Mouse (Mus musculus) activated CD4-positive, CD25-positive, alpha-beta regulatory T cell, adult 9 weeks (primary cell): ENCODE results near the gene Ccdc159. TPM values are rescaled to one million over a fixed set of nuclear protein-coding genes. Genes with fewer than 3 reads are reported as not detected.

Source experiments
- polyA plus RNA-seq: library from polyadenylated mRNA; unstranded; fragments of 100-300 nt; shearing (Covaris generic); gene quantifications from one replicate; pipeline ENCODE4 v1.2.1, GENCODE M21; 2017

The Ccdc159 gene
- polyA plus RNA-seq = 0.42 TPM

GRCm38 (mm10) chr9:21927208-21927753, at the start of gene Ccdc159, which contains the start of gene Tmem205:
Gene Ccdc159, plus strand, starts transcription at chr9:21927471.
Gene Tmem205, minus strand, starts transcription at chr9:21927556.

DNA sequence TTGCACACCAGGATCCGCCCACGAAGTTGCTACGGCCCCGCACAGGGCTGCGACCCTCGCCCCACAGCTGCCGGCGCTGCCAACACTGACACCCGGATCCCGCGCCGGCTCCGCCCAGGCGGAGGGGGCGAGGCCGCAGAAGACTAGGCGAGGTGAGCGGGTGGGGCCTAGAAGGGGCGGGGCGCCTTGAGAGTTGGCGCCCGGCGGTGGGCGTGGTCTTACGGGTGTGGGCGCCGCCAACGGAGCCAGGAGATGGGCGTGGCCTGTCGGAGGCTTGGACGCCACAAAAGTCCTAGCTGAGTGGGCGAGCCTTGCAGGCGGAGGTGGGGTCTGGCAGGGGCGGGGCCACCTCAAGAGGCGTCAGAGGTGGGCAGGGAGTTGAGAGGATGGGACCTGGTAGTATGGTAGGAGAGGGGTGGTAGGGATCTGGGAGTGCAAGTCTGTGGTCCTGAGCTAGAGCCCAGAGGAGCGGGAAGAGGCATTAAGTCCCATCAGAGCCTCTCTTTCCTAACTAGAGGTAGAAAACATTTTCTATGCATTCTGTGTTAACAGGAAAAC, 9.2 kb upstream of the Ccdc159 start, which contains the start of gene Rab3d:
Gene Rab3d (minus strand): TSS at position 158 of the 558 bp plus-strand sequence.

GRCm38 (mm10) chr9:21936692-21937570, 9.7 kb downstream of the Ccdc159 start, which contains the start of gene Plppr2:
Gene Plppr2, plus strand, starts transcription at chr9:21937033.

DNA sequence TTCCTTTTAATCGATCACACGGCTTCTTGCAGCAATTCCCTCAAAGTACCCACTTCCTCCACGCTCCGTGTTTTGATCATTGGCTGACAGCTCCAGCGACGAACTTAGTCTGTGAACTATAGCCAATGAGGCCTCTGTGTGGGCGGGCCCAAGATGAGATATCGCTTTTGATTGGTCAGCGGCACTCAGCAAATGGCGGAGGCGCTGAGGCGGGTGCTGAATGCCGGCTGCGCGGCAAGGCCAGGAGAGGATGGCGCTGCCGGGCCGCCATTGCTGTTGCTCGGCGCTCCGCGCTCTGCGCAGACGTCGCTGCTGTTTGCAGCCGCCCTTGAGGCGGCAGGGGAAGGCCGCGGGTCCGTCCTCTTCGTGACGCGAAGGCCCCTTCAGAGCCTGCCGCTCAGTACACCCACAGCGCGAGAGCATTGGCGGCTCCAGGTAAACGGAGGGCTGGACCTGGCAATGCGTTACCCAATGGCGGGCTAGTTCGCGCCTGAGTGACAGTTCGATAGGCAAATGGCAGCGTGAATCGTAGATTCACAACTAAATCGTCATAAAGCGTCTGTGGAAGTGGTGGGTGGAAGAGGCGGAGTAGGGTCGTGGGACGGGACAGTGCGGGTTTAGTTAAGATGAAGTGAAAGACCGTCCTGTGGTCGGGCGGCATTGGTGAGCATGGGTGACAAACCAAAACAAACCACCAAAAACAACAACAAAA, 28.5 kb downstream of the Ccdc159 start, which contains the start of gene Swsap1:
Gene Swsap1 (plus strand): TSS at position 186 of the 712 bp plus-strand sequence.

GRCm38 (mm10) chr9:21963417-21963816, 36.1 kb downstream of the Ccdc159 start, which contains the start of gene Epor:
Gene Epor, minus strand, starts transcription at chr9:21963506.

Other genes starting within 250 kb of the Ccdc159 start
- gene Ldlr, start 204.0 kb upstream of the Ccdc159 start, polyA plus RNA-seq = 37.3 TPM
- gene Spc24, start 167.2 kb upstream of the Ccdc159 start, polyA plus RNA-seq = 11.6 TPM
- gene Kank2, start 128.7 kb upstream of the Ccdc159 start, polyA plus RNA-seq = not detected
- gene Angptl8, start 92.0 kb upstream of the Ccdc159 start, polyA plus RNA-seq = not detected
- 4.0 TPM for gene Dock6, start 74.8 kb upstream of the Ccdc159 start, polyA plus RNA-seq
- gene Rab3d, start 9.3 kb upstream of the Ccdc159 start, polyA plus RNA-seq = 11.8 TPM
- gene Tmem205, start 85 bp downstream of the Ccdc159 start, polyA plus RNA-seq = 5.5 TPM
- gene Plppr2, start 9.6 kb downstream of the Ccdc159 start, polyA plus RNA-seq = 1.8 TPM
- 9.2 TPM for gene Swsap1, start 28.3 kb downstream of the Ccdc159 start, polyA plus RNA-seq
- 1.1 TPM for gene Epor, start 36.0 kb downstream of the Ccdc159 start, polyA plus RNA-seq
- not detected for gene Rgl3, start 62.0 kb downstream of the Ccdc159 start, polyA plus RNA-seq
- gene Ccdc151, start 75.2 kb downstream of the Ccdc159 start, polyA plus RNA-seq = not detected
- gene Prkcsh, start 75.3 kb downstream of the Ccdc159 start, polyA plus RNA-seq = 102 TPM
- gene Elavl3, start 124.6 kb downstream of the Ccdc159 start, polyA plus RNA-seq = not detected
- gene Gm49318, start 143.8 kb downstream of the Ccdc159 start, polyA plus RNA-seq = not detected
- gene Zfp653, start 143.9 kb downstream of the Ccdc159 start, polyA plus RNA-seq = 6.0 TPM
- 44.4 TPM for gene Ecsit, start 158.0 kb downstream of the Ccdc159 start, polyA plus RNA-seq
- not detected for gene Cnn1, start 171.7 kb downstream of the Ccdc159 start, polyA plus RNA-seq
- 90.5 TPM for gene Elof1, start 189.7 kb downstream of the Ccdc159 start, polyA plus RNA-seq
- 236 TPM for gene Acp5, start 208.2 kb downstream of the Ccdc159 start, polyA plus RNA-seq
- gene Pigyl, start 229.4 kb downstream of the Ccdc159 start, polyA plus RNA-seq = 39.5 TPM